Mouse (Mus musculus): ENCODE data around the gene Dcst1.

Dcst1 gene

DNA sequence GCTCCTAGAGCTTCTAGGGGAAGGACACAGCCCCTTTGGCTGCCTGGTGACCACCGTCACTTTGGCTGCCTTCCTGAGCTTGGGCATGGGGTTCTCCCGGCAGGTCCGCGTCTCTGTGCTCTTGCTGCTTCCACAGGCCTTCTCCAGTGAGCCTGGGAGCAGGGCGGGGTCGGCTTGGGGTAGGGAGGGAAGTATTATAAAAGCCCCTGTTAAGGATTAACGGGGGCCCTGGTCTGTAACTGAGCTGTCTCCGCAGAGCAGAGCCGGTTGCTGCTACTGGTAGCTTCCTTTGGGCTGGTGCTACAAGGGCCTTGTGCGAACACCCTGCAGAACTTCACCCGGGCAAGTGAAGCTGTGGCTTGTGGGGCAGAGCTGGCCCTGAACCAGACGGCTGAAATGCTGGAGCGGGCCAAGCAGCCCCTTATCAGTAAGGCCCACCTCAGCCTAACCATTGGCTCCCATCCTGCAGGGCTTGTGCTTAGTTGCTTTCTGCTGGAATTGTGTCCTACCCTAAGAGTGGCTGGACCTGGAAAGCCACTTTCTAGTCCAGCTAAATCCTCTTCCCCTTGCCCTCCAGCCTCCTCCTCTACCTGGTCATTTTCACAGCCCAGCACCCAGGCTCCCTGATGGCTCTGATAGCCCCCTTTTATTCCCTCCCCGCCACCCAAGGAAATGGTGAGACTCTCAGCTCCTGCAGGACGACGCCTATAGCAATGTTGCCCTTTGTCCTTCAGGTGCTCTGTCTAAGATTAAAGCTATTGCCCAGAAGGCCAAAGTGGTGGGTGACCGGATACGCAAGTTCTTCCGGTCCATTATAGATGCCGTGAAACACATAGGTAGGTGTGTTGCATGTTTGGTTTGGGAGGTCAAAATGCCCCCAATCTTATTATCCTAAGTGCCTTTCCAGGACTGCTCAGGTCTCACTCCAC lies 697 bp upstream of the Dcst1 start:
- ATAC-seq (ENCODE audit: insufficient number of reproducible peaks, low FRiP score, low TSS enrichment): no peak

DNA sequence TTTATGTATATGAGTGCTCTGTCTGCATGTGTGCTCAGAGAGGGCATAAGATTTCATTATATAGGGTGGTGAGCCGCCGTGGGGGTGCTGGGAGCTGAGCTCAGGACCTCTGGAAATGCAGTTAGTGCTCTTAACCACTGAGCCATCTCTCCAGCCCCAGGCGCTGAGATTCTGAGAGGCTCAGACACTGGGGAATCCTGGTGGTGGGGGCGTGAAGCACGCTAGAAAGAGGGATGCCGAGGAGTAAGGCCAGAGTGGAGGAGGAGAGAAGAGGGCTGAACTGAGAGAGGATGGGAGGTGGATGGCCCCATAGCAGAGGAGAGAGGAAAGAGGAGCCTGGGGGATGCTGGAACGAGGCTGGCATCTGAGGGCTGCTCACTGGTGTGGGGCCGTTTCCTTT lies 422 bp downstream of the Dcst1 start:
- no peak for ATAC-seq (ENCODE audit: insufficient number of reproducible peaks, low FRiP score, low TSS enrichment)

DNA sequence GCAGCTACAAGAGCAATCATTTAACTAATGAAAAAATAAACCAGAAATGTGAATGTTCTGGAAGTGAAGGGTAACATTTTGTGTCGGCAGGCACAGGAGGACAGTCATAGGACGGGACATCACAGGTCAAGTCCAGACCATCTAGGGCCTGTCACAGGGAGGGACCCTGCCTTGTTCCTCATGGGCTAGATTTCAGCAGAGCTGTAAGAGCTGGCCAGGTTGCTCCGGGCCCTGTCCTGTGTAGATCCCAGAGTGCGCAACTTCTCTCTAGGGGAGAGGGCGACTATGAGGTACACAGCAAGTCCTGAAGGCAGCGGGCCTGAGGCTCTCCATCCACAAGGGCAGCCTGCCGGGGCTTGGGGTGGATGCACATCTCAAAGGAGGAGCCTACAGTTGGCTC lies 3.4 kb downstream of the Dcst1 start, which contains the start of gene Dcst2:
Gene Dcst2 (plus strand): TSS at position 301 of the 400 bp plus-strand sequence.
- ATAC-seq (ENCODE audit: insufficient number of reproducible peaks, low FRiP score, low TSS enrichment): no peak

DNA sequence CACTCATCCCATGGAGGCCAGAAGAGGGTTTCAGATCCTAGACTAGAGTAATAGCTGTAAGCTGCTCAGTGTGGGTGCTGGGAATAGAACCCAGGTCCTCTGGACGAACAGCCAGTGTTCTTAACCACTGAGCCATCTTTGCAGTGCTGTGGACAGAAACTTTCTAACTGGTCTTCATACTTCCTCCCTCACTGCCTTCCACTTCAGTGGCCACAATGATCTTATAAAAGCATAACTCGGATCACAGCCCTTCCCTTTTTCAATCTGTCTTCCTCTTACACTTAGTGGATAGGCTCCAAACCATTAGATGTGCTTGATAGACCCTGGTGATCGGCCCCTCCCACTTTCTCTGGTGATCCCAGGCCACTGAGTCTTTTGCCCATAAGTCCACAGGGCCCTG lies 4.8 kb downstream of the Dcst1 start:
- no peak for ATAC-seq (ENCODE audit: insufficient number of reproducible peaks, low FRiP score, low TSS enrichment)

DNA sequence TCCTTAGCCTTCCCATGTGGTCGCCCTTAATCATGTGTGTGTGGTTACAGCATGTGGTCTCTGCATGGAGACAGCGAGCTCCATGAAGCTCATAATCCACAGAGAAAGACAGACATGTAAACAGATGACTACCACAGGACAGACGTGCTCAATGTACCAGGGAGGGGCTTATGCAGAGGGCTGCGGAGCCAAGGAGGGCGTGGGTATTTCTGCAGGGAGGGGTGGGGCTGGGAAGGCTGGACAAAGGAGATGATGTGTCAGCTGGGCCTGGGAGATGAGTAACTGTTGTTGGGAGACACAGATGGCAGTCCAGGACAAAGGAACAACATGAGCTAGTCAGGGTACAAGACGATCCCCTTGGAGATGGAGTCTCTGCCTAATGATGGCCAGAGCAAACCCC lies 5.4 kb downstream of the Dcst1 start:
- ATAC-seq (ENCODE audit: insufficient number of reproducible peaks, low FRiP score, low TSS enrichment): no peak

DNA sequence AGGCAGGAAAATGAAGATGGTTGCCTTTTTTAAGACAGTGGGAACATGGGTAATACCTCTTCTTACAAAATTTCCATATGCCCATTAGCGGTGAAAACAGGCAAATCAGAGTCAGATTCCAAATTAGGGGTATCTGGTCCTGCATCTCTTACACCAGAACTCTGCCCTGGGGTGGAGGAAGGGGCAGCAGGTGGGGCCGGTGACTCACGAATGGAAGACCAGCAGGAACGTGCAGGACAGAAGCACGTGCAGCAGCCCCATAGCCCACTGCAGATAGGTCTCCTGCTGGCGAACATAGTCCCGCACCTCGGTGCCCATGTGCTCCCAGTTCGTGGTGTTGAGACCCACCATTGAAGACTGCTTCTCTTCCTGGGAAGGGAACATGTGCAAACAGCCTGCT lies 9.0 kb downstream of the Dcst1 start:
- ATAC-seq (ENCODE audit: insufficient number of reproducible peaks, low FRiP score, low TSS enrichment): no peak

DNA sequence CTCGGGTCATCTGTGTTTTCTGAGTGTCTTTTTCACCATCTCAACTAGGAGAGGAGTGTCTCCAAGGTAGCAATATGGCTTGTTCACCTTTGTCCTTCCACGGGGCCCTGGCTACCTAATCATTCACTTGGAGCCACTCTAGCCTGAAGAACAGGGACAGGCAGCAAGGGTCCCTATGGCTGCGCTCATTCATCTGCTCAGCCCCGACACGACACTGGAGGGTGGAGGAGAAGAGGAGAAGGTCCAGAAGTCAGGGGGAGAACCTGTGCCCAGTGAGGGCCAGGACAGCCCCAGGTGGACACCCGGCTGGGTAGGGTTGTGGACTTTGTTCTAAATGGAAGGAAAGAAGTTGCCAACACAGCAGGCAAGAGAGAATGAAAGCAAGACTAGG lies 9.5 kb downstream of the Dcst1 start:
- no peak for ATAC-seq (ENCODE audit: insufficient number of reproducible peaks, low FRiP score, low TSS enrichment)

DNA sequence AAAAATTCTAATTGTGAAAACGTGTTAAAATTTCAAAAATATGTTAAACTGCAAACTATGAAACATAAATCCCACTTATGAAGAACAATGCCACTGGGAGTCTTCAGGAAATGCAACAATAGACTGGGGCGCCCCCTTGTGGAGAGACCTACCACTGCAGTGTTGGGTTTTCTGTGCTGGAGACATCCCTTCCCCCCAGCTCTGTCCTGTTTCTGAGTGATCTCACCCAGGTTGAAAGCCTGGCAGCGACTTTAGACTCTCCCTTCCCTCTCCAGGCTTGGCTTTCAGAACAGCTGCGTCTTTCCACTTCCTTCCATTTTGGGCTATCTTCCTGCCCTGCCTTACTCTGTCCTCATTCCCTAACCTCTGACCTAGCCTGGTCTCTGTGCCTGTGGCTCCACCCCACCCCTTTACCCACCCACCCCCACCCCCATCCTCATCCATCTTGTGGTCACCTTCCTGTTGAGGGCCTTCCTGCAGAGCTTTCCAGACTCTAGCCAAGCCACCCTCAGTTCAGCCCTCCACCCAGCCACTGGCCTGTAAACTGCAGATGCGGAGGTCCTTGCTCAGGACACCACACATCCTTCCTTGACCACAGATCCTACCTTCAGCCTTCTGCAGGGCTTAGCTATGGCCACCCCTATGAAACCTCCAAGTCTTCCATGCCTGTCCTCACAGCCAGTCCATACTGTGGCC lies 10.1 kb downstream of the Dcst1 start:
- peak; percentile 34; the same call in 1 of the 2 replicates for ATAC-seq (ENCODE audit: insufficient number of reproducible peaks, low FRiP score, low TSS enrichment)

DNA sequence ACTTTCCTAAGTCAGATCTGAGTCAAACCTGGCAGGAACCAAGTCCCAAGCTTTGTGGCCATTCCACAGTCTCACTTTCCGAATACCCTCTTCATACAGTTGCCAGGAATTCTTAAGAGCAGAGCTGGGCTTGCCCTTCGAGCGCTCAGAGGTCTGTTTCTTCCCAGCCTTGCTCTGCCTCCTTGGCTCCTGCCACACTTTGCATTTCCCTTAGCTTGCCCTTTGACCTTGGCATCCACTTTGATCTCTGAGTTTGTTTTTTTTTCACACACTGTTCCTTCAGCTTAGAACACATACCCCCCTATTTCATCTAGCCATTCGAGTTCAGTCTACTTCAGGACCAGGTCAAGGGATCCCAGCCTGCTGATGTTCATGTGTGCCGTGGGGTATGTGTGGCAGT lies 13.8 kb downstream of the Dcst1 start:
- no peak for ATAC-seq (ENCODE audit: insufficient number of reproducible peaks, low FRiP score, low TSS enrichment)

DNA sequence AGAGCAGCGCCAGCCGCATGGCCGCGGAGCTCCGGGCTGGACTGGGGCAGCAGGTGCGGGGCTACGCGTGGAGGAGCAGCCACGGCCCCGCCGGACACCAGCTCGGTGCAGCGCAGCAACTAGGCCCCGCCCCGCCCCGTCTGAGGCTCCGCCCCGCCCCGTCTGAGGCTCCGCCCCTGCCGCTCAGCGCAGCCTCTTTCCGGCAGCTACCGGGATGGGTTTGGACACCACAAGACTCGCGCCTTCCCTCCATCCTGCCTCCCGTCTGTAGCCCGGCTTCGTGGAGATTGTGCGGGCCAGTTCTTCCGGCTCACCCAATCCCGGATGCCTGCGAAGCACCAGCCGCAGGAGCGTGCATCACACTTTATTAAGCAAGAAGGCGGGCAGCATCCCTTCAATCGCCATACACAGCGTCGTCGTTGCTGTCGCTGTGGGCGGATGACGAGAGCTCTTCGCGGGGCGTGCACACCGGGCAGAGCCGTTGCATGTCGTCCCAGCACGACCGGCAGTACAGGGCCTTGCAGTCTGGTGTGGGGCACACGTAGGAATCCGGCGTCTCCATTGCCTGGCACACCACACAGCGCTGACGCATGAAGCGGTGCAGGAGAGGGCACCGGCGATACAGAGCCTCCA lies 15.1 kb downstream of the Dcst1 start, which contains the start of gene Adam15:
Gene Adam15 (minus strand): TSS at position 128 of the 633 bp plus-strand sequence.
- peak; percentile 80 for ATAC-seq (ENCODE audit: insufficient number of reproducible peaks, low FRiP score, low TSS enrichment)

DNA sequence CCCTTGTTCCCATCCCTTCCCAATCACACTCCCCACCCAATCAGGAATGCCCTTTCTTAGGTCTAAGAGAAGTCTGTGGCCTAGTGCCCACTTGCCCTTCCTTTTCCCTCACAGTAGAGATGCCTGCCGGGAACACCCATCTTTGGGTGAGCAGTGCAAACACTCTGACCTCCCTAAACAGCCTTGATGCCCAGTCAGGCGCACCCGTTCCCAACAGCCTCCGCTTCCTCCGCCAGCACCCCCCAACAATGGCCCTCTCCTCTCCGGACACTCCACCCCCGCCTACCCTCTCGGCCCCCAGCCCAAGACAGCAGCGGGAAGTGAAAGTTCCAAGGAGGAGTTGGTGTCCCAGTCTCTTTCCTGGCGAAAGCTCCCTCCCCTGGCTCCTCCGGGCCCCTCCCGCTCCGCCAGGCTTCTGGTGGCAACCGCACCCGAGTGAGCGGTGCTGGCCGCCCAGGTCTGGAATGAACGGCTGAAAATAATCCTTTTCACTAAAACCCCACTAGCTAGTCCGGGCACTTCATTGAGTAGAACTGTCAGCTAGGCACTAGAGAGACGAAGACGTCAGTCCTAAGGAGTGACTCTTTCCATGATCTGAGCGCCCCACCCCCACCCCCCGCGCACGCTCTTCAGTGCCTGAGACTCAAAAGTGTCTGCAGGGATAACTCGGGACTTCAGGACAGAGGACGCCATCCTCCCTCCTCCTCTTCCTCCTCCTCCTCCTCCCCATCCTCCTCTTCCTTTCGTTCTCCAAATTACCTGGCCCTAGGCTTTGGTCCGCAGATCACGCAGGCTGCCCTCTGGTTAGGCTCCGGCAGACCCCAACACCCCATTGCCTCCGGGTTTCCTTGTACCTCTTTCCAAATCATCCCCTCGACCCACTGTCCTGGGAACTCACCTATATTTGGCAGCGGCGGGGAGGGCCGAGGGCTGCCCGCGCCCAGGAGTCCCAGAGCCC lies 15.9 kb downstream of the Dcst1 start:
- 0 out of 2 replicates have a peak, but pooled peaks have one; percentile 13 for ATAC-seq (ENCODE audit: insufficient number of reproducible peaks, low FRiP score, low TSS enrichment)

DNA sequence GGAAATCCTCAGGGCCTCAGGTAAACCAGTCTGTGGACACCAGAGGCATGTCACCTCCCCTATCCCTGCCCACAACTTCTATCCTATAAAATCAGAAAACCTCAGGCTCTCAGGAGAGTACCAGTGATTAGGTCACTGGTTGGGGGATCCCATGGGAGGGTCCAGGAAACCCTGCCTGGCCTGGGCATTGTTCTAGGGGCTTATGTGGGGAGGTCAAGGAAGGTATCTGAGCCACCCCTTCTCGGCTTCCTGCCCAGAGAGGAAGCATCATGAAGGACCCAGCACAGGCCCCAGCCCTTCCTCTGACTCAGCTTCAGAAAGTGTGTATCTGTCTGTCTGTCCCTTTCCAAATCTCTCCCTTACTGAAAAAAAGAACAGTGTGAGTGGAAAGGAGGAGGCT lies 17.1 kb downstream of the Dcst1 start:
- ATAC-seq (ENCODE audit: insufficient number of reproducible peaks, low FRiP score, low TSS enrichment): no peak

DNA sequence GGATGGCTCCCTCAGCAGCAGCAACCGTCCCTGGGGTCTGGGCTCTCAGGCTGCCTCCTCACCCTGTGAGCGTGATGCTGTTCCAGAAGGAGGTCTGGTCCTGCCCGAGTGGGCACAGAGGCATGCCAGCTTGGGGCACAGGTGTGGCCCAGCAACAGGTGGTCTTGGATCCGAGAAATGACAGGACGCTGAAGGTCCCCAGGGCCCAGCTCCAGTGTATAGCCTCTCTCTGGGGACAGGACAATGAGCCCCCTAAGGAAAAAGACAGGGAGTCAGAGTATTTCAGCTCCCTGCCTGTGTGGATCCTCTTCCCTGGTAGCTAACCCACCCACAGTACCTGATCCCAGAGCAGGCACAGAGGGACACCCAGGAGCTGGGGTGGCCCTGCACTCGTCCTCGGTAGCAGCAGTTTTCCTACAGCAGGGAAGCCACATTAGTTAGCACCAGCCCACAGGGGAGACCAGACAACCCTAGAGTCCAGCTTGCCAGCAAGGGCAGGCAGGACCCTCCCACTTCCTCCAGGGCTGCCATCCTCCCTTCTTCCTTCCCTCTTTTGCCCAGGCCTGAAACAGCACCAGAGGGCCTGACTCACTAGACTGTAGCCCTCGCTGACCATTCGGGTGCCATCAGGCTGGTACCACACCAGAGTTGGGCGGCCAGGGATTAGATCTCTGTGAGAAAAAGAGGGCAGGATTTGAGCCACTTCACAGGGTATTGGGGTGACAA lies 18.1 kb downstream of the Dcst1 start:
- no peak for ATAC-seq (ENCODE audit: insufficient number of reproducible peaks, low FRiP score, low TSS enrichment)

DNA sequence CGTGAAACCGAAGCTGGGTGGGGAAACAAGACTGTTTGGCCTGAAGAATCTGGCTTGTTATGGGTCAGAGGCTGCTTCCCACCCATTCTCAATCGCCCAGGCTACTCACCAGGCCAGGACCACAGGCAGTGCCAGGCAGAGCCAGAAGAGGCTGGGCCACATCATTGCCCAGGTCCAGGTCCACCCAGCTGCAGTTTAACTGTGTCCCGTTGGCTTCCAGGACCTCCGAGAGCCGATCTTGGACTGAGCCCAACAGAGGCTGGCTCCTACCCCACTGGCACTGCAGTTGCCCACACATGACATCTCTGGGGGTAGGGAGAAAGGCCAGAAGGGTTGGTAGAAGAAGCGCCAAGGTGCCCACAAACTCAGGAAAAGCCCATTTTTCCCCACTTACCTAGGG lies 21.8 kb downstream of the Dcst1 start:
- no peak for ATAC-seq (ENCODE audit: insufficient number of reproducible peaks, low FRiP score, low TSS enrichment)

DNA sequence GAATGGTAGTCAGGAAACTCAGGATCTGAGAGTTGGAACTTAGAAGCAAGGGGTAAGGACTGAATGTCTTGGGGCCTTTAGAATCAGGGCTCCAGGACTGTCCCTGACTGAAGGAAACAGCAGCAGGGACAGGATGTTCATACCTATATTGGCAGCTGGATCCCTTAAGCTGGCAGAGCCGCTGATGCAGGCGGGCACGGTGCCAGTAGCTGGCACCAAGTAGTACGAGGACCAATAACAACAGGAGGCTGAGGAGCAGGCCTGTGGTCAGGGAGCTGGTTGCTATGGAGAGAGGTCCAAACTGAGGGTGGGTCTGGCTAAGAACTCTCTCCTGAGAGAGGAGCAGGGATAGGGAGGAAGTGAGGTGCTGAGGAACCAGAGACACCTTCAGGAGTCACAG lies 23.3 kb downstream of the Dcst1 start:
- ATAC-seq (ENCODE audit: insufficient number of reproducible peaks, low FRiP score, low TSS enrichment): no peak

DNA sequence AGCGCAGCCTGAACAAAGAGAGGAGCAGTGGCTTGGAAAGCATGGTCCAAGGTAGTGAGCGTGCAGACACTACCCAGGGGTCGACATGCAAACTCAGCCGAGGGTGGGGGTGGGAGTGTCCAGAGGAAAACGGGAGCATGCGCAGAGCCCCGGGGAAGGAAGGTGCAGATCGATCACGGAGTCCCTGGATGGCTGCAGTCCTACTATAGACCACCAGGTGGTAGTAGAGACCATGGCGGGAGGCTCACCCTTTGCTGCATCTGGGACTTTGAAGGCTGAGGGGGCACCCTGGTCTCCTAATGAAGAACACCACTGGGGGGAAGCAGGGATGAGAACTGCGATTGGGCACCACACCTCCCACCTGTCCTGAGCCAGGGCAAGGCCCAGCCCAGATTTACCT lies 24.6 kb downstream of the Dcst1 start:
- ATAC-seq (ENCODE audit: insufficient number of reproducible peaks, low FRiP score, low TSS enrichment): peak; percentile 56; the same call in 1 of the 2 replicates

DNA sequence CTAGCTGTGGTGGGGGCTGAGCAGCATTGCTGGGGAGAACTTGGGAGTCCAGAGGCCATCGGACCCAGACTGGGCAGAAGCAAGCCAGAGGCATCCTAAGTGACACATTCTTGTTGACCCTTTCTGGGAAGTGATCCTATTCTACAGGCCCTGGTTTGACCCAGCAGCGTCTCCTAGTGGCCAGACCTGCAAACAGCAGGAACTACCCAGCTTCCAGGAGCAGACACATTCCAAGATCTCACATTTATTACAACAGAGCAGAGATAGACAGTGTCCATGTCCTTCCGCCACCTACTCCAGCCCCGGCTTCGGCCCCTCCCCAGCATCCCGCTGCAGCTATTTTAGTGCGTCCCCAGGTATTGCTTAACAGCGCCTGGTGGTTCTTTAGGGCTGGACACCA lies 25.6 kb downstream of the Dcst1 start:
- ATAC-seq (ENCODE audit: insufficient number of reproducible peaks, low FRiP score, low TSS enrichment): no peak

DNA sequence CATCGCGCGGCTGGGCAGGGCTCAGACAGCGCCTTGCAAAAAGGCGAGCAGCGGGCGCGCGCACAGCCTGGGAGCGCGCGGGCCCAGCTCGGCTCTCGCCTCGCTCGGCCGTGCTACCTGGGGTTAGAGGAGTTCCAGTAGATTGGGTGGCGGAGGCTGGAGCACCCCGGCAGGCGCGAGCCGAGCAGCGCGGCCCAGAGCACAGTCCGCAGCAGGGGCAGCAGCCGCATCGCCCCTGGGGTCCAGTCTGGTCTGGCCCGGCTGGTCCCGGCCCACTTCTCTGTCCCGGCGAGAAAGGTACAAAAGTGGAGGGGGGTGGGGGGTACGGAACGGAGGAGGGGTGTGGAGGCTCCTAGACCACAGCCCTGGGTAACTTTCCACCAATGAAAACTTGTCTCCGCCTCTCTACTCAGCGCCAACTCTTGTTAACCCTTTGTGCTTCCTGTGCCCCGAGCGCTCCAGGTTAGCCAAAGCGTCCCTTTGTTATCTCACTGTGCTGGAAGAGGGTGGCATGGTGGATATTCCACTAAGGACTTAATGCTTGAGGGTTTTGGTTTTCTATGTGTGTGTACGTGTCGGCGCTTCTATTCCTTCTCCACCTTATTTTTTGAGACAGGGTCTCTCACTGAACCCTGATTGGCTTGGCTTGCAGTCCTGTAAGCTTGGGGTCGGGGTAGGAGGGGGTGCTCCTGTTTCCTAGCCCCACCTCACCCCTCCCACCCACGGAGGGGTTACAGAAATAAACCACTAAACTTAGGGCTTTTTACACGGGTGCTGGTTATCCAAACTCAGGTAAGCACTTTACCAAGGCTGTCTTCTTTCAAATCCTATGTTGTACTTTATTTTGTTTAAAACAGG lies 27.1 kb downstream of the Dcst1 start, which contains the start of gene Efna4:
Gene Efna4 (minus strand): TSS at position 308 of the 858 bp plus-strand sequence.
- 0 out of 2 replicates have a peak, but pooled peaks have one; percentile 26 for ATAC-seq (ENCODE audit: insufficient number of reproducible peaks, low FRiP score, low TSS enrichment)
